Mouse (Mus musculus): ENCODE measurements around the gene Ung.

Gene Ung

DNA sequence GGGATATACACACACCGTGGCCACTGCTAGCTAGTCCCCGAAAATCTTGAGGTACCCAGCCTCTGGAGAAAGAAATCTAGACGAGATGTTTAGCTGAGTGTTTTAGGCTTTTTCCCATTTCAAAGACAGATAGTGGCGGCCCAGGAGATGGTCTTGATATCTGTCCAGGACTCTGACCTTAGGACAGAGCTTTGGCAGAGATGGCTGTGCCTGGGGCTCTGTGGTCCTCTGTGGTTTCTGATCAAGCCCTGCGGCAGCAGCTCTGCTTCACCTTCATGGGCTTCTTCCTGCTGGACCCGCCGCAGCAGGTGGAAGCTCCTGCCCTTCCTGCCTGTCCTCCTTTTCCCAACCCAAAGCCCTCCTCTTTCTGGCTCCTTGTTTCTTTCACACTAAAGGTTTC is 40.2 kb downstream of the Ung start:
- no peak for DNase-seq (ENCODE audit: low read depth)

DNA sequence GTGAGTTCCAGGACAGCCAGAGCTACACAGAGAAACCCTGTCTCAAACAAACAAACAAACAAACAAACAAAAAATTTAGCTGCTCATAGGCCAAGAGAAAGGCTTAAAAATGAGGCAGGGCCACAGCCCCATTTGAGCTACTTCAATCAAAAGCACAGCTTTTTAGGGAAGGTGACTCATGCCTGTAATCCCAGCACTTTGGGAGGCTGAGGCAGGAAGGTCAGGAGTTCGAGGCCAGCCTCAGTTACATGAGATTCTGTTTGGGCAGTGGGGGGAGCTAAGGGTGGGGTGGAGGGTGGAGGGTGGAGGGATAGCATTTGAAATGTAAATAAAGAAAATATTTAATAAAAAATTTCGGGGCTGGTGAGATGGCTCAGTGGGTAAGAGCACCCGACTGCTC is 42.8 kb downstream of the Ung start:
- DNase-seq (ENCODE audit: low read depth) = peak; percentile 26

DNA sequence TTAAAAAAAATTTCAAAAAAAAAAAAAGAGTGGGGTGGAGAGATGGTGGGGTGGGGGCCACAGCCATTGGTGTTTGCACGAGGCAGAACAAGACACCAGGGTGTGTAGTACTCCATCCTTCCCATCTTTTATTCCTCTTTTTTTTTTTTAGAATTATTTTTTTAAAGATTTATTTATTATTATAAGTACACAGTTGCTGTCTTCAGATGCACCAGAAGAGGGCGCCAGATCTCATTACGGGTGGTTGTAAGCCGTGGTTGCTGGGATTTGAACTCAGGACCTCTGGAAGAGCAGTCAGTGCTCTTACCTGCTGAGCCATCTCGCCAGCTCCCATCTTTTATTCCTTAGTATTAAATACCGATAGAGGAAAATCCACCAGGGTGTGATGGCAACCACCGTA is 43.3 kb downstream of the Ung start:
- no peak for DNase-seq (ENCODE audit: low read depth)

DNA sequence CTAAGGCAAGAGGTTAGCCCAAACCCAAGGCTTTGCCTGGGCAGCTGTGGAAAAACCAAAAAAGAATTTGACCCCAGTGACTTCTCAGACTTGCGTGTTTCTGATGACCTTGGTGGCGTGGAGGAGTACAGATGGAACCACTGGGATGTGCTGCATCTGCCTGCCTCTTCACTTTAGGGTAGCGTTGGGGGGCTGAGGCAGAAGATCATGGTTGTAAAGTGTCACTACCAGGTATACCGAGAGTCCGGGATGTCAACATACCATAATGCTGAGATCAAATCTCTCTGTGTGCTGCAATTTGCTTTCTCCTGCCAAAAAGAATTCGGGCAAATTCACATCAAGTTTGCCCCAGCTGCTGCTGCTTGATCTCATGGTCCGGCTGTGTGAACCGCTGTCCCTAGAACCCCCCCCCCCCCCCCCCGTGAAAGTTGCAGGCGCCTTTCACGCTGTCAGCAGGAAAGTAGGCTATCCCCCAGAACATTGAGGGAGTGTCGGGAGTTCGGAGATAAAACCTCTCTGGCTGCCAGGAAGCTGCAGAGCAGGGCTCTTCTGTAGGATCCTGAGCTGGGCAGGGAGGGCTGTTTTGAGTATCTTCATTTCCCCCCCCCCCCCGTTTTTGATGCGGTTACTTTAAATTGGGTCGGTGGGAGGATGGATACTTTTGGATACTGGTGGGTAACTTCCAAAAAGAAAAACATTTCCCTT is 43.8 kb downstream of the Ung start:
- no peak for DNase-seq (ENCODE audit: low read depth)

- DNase-seq (ENCODE audit: low read depth) = peak; percentile 29
Observed at GRCm38 (mm10) chr5:114174639-114175038, 44.5 kb downstream of the Ung start.

- DNase-seq (ENCODE audit: low read depth) = peak; percentile 90
Observed at GRCm38 (mm10) chr5:114175596-114176171, 45.5 kb downstream of the Ung start.

DNA sequence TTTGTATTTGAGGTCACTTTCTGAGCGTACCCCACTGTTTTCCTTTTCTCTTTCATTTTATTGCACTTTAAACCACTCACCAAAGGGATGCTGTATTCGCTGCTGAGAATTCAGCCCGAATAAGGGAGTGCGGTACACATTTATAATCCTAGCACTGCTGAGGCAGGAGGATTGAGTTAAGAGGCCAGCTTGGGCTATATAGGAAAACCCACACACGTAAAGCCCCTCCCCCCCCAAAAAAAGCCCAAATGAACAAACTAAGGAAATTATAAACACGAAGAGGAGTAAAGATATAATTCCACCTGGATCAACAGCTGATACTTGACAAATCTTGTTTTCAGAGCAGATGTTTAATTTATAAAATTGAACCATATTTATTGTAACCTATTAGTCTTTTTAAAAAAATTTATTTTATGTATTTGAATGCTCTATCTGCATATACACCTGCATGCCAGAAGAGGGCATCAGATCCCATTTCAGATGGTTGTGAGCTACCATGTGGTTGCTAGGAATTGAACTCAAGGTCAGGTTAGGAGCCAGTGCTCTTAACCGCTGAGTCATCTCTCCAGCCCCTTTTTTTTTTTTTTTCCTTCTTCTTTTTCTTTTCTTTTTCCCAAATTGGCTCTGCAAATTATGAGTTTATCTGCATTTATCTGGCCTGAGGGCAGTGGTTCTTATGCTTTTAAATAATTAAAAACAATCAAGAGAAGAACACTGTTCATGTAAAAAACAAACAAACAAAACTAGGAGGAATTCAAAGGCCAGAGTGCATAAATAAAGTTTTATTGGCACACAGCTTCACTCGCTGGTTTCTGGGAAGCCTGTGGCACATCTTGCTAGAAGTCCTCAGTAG is 46.6 kb downstream of the Ung start:
- no peak for DNase-seq (ENCODE audit: low read depth)

DNA sequence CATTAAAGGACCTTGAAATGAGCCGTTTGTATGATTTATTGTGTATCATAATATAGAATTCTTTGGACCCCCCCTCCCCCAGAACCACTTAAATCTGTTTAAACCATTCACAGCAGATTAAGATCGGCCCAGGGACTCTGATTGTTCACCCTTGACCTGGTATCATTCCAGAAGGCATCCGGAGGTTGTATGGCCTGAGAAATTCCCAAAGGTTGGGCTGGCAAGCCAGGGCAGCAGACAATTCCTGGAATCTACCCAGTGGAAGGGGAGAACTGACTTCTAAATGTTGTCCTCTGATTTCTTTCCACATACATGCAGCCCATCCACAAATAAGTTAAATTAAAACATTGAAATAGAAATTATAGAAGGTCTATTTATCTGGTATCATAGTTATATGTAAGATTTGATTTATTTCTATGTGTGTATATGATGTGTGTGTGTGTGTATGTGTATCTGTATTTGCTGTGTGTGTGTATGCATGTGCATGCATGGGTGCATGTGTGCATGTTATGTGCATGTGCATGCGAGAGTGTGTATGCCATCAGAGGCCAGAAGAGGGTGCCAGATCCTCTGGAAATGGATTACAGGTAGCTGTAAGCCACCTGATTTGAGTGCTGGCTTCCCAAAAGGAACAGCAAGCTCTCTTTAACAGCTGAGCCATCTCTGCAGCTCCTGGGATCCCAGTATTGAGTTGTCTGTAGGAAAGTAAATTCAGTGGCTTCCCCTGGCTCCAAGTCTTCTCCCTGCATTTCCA is 48.0 kb downstream of the Ung start:
- DNase-seq (ENCODE audit: low read depth) = no peak

DNA sequence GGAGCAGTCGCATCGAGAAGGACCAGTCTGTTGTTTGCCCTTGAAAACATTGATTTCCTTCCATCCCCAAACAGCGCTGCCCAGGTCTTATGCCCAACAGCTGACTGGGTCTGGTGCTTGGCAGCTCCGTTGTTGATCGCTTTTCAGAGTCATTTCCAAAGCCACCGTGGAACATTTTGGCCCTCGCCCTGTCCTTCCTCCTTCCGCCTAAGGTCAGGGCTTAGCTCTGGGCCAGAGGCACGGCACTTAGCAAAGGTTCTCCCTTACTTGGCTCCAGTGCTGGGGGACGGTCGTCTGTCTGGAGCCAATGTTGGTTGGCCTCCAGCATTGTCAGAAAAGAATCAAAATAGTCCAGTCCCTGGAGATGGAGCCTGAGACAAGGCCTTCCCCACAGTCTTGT is 49.4 kb downstream of the Ung start:
- DNase-seq (ENCODE audit: low read depth) = no peak

DNA sequence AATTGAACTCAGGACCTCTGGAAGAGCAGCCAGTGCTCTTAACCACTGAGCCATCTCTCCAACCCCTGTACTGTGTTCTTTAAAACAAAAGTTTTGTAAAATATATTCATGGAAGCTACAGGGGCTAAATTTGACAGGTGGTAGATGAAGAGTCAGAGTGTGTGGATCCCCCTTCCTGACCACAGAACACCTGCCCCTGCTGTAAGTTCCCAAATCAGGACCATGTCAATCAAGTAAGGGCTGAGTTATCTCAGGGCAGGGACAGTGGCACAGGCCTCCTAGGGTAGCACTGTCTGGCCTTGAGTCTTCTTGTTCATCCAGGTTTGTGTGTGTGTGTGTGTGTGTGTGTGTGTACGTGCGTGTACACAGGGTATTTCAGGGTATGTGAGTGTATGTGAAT is 53.3 kb downstream of the Ung start:
- DNase-seq (ENCODE audit: low read depth) = no peak

DNA sequence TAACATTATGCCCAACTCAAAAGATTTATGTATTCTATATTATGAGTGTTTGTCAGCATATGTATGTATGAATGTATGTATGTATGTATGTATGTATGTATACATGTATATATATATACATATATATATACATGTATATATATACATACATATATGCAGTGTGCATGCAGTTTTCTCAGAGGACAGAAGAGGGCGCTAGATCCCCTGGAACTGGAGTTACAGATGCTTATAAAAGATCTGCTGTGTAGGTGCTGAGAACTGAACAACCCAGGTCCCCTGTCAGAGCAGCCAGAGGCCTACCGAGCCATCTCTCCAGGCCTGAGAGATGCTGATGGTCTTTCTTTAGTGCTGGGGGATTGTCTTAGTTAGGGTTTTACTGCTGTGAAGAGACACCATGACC is 56.9 kb downstream of the Ung start:
- no peak for DNase-seq (ENCODE audit: low read depth)

All from c-Kit-positive CD71-negative TER-119-negative erythroid progenitor cells, embryonic 14.5 days (primary cell).